Mouse (Mus musculus) ovary, postnatal 14 days (tissue): ENCODE measurements around the gene Hormad1.
"Not testable (repeated sequence)": the region's sequence is repeated elsewhere in the genome, so short reads cannot be mapped to it uniquely, and the experiment has no call there.

Source experiments
- DNase-seq: peaks from one replicate; pipeline ENCODE4 v3.0.0; 2022; ENCODE audit warnings: low spot score

Gene Hormad1

GRCm38 (mm10) chr3:95559437-95559836 lies at the start of gene Hormad1:
Hormad1 (plus strand) TSS chr3:95559677.
- no peak for DNase-seq

GRCm38 (mm10) chr3:95511611-95512180 lies 47.8 kb upstream of the Hormad1 start:
- no peak for DNase-seq

- no peak for DNase-seq
These were observed 42.8 kb upstream of the Hormad1 start for GRCm38 (mm10) chr3:95516614-95517041.

GRCm38 (mm10) chr3:95517493-95517898 lies 42.0 kb upstream of the Hormad1 start:
- peak; percentile 58 for DNase-seq

GRCm38 (mm10) chr3:95518891-95519290 lies 40.6 kb upstream of the Hormad1 start:
- no peak for DNase-seq

GRCm38 (mm10) chr3:95519315-95519714 lies 40.2 kb upstream of the Hormad1 start:
- DNase-seq, result no peak

- no peak for DNase-seq
These were observed 39.4 kb upstream of the Hormad1 start for GRCm38 (mm10) chr3:95520100-95520499.

- no peak for DNase-seq
These were observed 38.3 kb upstream of the Hormad1 start for GRCm38 (mm10) chr3:95521168-95521567.

GRCm38 (mm10) chr3:95523662-95524061 lies 35.8 kb upstream of the Hormad1 start:
- no peak for DNase-seq

GRCm38 (mm10) chr3:95524673-95525072 lies 34.8 kb upstream of the Hormad1 start:
- DNase-seq, result no peak

- no peak for DNase-seq
These were observed 33.4 kb upstream of the Hormad1 start for GRCm38 (mm10) chr3:95526111-95526510.

GRCm38 (mm10) chr3:95526622-95527211 lies 32.8 kb upstream of the Hormad1 start, which contains the start of gene Ctss:
Ctss (plus strand) TSS chr3:95526786.
- no peak for DNase-seq

GRCm38 (mm10) chr3:95529814-95530213 lies 29.7 kb upstream of the Hormad1 start:
- DNase-seq, result no peak

GRCm38 (mm10) chr3:95531025-95531424 lies 28.5 kb upstream of the Hormad1 start:
- no peak for DNase-seq

GRCm38 (mm10) chr3:95533364-95533763 lies 26.1 kb upstream of the Hormad1 start:
- DNase-seq, result no peak

GRCm38 (mm10) chr3:95534927-95535326 lies 24.6 kb upstream of the Hormad1 start:
- DNase-seq, result no peak

- DNase-seq, result no peak
These were observed 20.5 kb upstream of the Hormad1 start for GRCm38 (mm10) chr3:95538936-95539335.

GRCm38 (mm10) chr3:95539837-95540236 lies 19.6 kb upstream of the Hormad1 start:
- DNase-seq, result no peak

GRCm38 (mm10) chr3:95541186-95541585 lies 18.3 kb upstream of the Hormad1 start:
- DNase-seq, result not testable (repeated sequence)

GRCm38 (mm10) chr3:95542171-95542570 lies 17.3 kb upstream of the Hormad1 start:
- DNase-seq, result no peak

- no peak for DNase-seq
These were observed 16.5 kb upstream of the Hormad1 start for GRCm38 (mm10) chr3:95542981-95543380.

GRCm38 (mm10) chr3:95550176-95550575 lies 9.3 kb upstream of the Hormad1 start:
- DNase-seq, result no peak

- no peak for DNase-seq
These were observed 5.5 kb upstream of the Hormad1 start for GRCm38 (mm10) chr3:95553986-95554385.

GRCm38 (mm10) chr3:95560738-95561137 lies 1.3 kb downstream of the Hormad1 start:
- no peak for DNase-seq
